Mouse (Mus musculus) adipocyte (in vitro differentiated cells): ENCODE measurements around the gene Tceal6.
"Not testable (repeated sequence)": the region's sequence is repeated elsewhere in the genome, so short reads cannot be mapped to it uniquely, and the experiment has no call there.

ENCODE experiments used
- DNase-seq: peaks from one replicate; pipeline ENCODE4 v3.0.0-alpha.2; 2016; ENCODE audit warnings: low spot score

The Tceal6 gene

GRCm38 (mm10) chrX:135210436-135211221 is at the start of gene Tceal6:
Gene Tceal6, minus strand, starts transcription at chrX:135210687.
- no peak for DNase-seq

- not testable (repeated sequence) for DNase-seq
Observed at GRCm38 (mm10) chrX:135209773-135210435, 583 bp downstream of the Tceal6 start.

- DNase-seq, result not testable (repeated sequence)
Observed at GRCm38 (mm10) chrX:135189924-135190323, 20.6 kb downstream of the Tceal6 start.

- DNase-seq, result not testable (repeated sequence)
Observed at GRCm38 (mm10) chrX:135188661-135189060, 21.8 kb downstream of the Tceal6 start.

GRCm38 (mm10) chrX:135177532-135177931 is 33.0 kb downstream of the Tceal6 start, which contains the start of gene Gm15023:
Gene Gm15023, minus strand, starts transcription at chrX:135177632.
- not testable (repeated sequence) for DNase-seq
